Mouse (Mus musculus) central nervous system, embryonic 18 days (tissue): ENCODE measurements around the gene Il15. TPM values are rescaled to one million over a fixed set of nuclear protein-coding genes. Genes with fewer than 3 reads are reported as not detected.

Experiments used
- polyA plus RNA-seq: library from polyadenylated mRNA; depleted of rRNA; stranded (reverse); fragments of >200 nt; gene quantifications from 2 replicates; pipeline ENCODE4 v1.2.3, GENCODE M21; 2012; rRNA removed

Il15 gene
- 1.2 and 1.6 TPM in 2 replicates for polyA plus RNA-seq

GRCm38 (mm10) chr8:82402686-82403330 lies at the start of gene Il15:
Gene Il15, minus strand, starts transcription at chr8:82403222.

